Mouse (Mus musculus) neural tube, postnatal 0 days (tissue): ENCODE data around the gene BC049715. TPM values are rescaled to one million over a fixed set of nuclear protein-coding genes. Genes with fewer than 3 reads are reported as not detected.

Experiments used
- microRNA-seq: library from miRNA; unstranded; fragments of <30 nt; microRNA quantifications from one replicate; pipeline ENCODE4, GENCODE M21; 2016
- polyA plus RNA-seq: library from polyadenylated mRNA; unstranded; fragments of >200 nt; fragmentation: Nextera tagmentation; extraction: Ambion mirVana; gene quantifications from 2 replicates; pipeline ENCODE4 v1.2.1, GENCODE M21; 2015

The BC049715 gene
- polyA plus RNA-seq = 1.8 and 2.0 TPM in 2 replicates

GRCm38 (mm10) chr6:136827516-136827880 lies at the start of gene BC049715:
TSS of gene BC049715 (plus strand) at chr6:136827626.

GRCm38 (mm10) chr6:136781377-136781986 lies 45.9 kb upstream of the BC049715 start, which contains the start of gene Gucy2c:
TSS of gene Gucy2c (minus strand) at chr6:136781765.

GRCm38 (mm10) chr6:136803739-136804633 lies 23.4 kb upstream of the BC049715 start, which contains the start of gene Hist4h4:
TSS of gene Hist4h4 (minus strand) at chr6:136804415.

GRCm38 (mm10) chr6:136808014-136808417 lies 19.4 kb upstream of the BC049715 start, which contains the start of gene H2afj:
TSS of gene H2afj (plus strand) at chr6:136808244.

GRCm38 (mm10) chr6:136827881-136828561 lies 595 bp downstream of the BC049715 start, which contains the start of gene Wbp11:
TSS of gene Wbp11 (minus strand) at chr6:136828233.

GRCm38 (mm10) chr6:136835352-136835751 lies 7.9 kb downstream of the BC049715 start, which contains the start of gene Smco3:
TSS of gene Smco3 (minus strand) at chr6:136835452.

GRCm38 (mm10) chr6:136857186-136857872 lies 29.9 kb downstream of the BC049715 start, which contains the start of gene Art4:
TSS of gene Art4 (minus strand) at chr6:136857733.

GRCm38 (mm10) chr6:136875670-136876069 lies 48.2 kb downstream of the BC049715 start, which contains the start of gene Mgp:
TSS of gene Mgp (minus strand) at chr6:136875823.

Small RNAs within 50 kb of the gene (microRNA-seq; reads per million reads assigned to microRNA genes)
- not detected for gene Gm44364

Other genes starting within 250 kb of the BC049715 start
- 0.43 and 0.53 TPM in 2 replicates for gene Plbd1, start 165.7 kb upstream of the BC049715 start, polyA plus RNA-seq
- 0.32 and 0.34 TPM in 2 replicates for gene Gucy2c, start 45.9 kb upstream of the BC049715 start, polyA plus RNA-seq
- 0.36 and 0.41 TPM in 2 replicates for gene Hist4h4, start 23.2 kb upstream of the BC049715 start, polyA plus RNA-seq
- gene H2afj, start 19.4 kb upstream of the BC049715 start, polyA plus RNA-seq = 111 and 122 TPM in 2 replicates
- gene Wbp11, start 607 bp downstream of the BC049715 start, polyA plus RNA-seq = 66.2 and 67.4 TPM in 2 replicates
- gene Smco3, start 7.8 kb downstream of the BC049715 start, polyA plus RNA-seq = 5.6 and 5.7 TPM in 2 replicates
- 0.19 and 0.20 TPM in 2 replicates for gene Art4, start 30.1 kb downstream of the BC049715 start, polyA plus RNA-seq
- 92.1 and 133 TPM in 2 replicates for gene Mgp, start 48.2 kb downstream of the BC049715 start, polyA plus RNA-seq
- gene Erp27, start 94.6 kb downstream of the BC049715 start, polyA plus RNA-seq = 0.19 and 0.23 TPM in 2 replicates
- gene Pde6h, start 96.2 kb downstream of the BC049715 start, polyA plus RNA-seq = 0.32 and 0.52 TPM in 2 replicates
- gene Arhgdib, start 114.3 kb downstream of the BC049715 start, polyA plus RNA-seq = 19.3 and 20.8 TPM in 2 replicates